Mouse (Mus musculus) urinary bladder, postnatal 36 days (tissue): ENCODE measurements around the gene Slc4a3.
A peak's percentile ranks its signal among the peaks of the same experiment; 100 is the strongest.

Experiments used
- DNase-seq, 2 experiments: peaks; one replicate each; pipeline ENCODE4 v3.0.0; 2022; ENCODE audit warnings: low spot score in 2 of 2, mixed read lengths in 1 of 2

Gene Slc4a3

DNA sequence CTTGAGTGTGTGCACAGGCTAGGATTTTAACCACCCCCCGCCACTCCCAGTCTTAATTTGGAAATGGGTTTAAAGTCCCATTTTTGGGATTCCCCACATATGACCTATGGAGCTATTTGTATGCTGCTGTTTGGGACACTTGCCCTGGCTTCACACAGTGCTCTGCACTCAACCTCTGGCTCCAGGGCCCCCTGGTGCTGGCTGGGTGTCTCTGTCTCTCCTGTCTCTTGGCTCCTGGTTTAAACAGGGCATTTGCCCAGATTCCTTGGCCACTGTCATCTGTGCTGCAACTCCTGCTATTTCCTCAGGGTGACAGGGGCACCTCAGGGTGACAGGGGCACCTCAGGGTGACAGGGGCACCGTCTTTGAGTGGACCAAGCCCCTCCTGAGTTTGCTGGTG is 50.8 kb downstream of the Slc4a3 start:
- no peak for DNase-seq

DNA sequence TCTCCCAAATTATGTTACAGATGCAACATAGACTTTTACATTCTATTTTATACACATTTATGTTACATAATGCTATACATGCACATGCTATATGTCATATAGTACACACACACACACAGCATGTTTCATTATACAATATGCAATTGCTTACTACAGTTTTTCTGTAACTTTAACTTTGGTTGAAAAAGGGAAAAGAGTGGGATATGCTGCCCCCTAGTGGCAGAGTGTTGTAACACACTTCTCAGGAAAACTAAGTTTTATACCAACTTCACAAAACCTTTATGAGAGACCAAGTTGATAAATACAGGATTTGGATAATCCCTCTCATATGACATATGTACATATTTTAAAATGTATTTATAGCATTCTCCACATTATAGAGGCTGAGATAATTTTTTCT is 51.6 kb downstream of the Slc4a3 start:
- DNase-seq = peak; percentile 8 to 21

DNA sequence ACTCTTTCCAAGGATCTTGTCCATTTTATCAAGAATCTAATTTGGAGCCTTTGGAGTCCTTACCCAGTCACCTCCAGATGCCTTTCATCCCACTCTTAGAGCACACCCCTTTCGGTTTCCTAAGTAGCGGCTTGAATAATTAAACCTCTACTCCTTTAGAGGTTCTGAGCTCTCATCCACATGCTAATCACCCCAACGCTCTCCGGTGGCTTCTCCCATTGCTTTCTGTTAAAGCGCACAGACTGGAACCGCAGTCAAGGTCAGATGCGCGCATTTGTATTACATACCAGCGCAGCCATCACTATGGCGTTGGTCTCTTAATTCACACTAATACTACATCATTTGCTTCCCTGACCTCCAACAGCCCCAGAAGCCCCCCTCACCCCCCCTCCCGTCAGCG is 55.7 kb downstream of the Slc4a3 start:
- DNase-seq = no peak

DNA sequence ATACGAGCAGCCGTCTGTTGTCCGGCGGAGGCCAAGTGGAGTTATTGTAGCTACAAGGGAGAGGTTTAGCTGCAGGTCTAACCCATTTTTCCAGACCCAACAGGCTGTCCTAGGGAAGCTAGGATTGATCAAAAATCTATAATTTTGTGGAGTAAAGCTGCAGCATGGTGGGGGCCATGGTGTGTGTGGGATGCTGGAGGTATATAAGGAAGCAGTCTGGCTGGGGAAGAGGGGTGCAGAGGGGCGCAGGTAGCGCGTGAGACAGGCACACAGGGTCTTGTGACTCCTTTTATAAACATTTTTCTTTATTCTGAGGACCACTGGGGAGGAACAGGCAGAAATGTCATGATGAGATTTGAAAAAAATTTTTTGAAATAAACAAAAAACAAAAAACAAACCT is 57.5 kb downstream of the Slc4a3 start:
- no peak for DNase-seq

DNA sequence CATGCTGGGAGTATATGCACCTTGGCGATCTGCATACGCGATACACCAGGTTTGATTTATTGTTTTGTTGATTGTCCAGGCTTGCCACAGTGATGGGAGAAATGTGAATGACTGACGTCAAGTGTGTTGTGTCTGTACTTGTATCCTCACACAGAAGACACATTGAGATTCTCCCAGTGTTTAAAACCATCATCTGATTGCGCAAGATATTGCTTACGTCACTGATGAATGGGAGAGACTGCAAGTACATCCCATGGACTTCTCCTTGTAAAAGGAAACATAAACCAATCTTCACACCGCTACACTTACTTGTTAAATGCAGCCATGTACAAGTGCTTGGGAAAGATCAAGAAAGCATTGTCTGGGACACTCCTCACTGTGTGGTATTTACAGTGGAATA is 62.2 kb downstream of the Slc4a3 start:
- DNase-seq = no peak

DNA sequence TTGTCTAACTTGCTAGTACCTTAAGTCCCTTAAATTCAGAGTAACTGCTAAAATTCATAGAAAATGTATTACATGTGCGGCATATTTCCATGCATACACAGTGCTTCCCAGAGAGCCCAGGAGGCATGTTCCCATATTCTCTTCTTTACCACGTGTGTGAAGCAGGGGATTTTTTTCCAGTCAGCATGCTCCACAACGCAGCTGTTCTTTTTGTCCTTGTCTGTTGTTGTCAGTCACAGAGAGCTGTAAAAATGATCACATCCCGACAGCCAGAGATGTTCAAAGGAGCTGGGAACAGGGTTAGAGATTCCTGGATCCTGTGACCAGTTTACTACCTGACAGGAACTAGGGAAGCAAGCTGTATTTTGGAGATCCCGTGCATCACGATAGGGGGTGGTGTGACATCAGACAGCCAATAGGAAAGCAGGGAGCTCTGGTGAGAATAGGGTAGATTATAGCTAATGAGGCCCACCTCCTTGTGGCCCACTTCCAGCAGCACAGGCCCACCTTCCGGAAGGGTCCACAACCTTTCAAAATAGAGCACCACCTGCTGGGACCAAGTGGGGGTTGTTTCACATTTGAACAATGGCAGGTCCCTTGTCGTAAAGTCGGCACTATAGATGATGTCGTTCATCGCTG is 62.7 kb downstream of the Slc4a3 start:
- no peak for DNase-seq

DNA sequence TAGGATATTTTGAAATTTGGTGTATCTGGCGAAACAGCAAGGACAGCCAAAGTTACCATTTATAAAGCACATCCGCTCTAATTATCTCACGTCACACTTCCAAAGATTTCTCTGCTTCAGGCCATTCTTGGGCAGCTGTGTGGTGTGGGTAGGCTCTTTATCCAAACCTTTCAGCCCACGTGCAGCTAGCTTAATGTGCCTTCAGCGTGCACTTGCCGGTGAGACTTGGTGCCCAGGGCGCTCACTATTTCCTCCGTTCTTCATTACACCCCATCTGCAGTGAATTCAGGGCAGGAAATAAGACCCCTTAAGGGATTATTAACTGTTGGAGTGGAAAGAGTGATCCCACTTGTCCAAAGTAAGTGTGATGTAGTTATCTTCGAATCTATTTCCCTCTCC is 63.2 kb downstream of the Slc4a3 start:
- no peak for DNase-seq

DNA sequence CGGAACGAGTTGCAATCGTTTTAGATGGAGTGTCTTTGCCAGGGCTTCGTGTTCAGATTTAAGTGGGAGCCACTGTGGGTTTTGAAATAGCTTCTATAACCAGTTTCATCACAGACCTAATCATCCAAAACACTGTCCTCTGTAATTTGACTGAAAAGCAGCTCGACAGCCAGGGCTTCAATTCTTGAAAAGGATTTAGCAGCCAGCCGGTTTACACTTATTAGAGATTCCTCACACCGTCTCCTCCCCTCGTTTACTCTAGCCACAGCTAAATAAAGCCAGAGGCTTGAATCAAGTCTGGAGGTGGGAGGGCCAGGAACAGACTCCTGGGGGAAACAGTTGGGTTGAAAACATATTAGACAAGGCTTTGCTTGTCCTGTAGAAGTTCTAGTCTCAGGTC is 64.5 kb downstream of the Slc4a3 start:
- no peak for DNase-seq
